Mouse (Mus musculus): ENCODE results near the gene Mad2l1. TPM values are rescaled to one million over a fixed set of nuclear protein-coding genes. Genes with fewer than 3 reads are reported as not detected.

The Mad2l1 gene
- 3.2 and 6.1 TPM in 2 replicates for polyA plus RNA-seq (2012; rRNA removed)

DNA sequence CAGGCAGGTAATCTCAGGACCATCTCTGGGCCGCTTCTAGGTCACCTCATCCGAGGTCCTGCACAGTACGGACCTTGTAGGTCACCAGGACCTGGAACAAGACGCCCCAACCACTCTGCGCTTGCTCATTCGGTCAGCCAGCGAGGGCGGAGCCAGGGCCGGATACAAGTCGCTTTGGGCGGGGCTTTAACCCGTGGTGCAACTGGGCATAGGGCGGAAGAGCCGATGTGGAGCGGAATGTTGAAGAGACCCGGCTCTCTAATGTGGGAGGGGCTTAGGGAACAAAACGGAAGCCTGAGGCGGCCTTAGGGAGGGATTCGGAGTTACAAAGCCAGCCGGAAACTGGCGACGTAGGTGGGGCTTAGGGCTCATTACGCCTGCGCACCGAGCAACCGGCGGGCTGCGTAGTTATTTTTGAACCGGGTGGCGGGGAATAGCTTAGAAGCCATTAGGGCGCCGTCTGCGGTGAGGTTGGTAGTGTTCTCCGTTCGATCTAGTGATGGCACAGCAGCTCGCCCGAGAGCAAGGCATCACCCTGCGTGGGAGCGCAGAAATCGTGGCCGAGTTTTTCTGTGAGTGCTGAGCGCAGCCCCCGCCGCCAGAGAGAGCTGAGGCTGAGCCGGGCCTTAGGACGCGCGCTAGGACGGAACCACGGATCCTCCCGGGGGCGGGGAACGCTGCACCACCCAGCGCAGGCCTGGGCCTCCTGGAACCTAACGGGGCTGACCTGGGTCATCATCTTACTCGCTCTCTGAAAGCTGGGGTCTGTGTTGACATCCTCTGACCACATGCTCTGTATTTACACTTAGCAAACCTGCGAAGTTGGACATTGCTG lies at the start of gene Mad2l1:
Mad2l1 (plus strand) TSS at position 363 of the 835 bp plus-strand sequence.

DNA sequence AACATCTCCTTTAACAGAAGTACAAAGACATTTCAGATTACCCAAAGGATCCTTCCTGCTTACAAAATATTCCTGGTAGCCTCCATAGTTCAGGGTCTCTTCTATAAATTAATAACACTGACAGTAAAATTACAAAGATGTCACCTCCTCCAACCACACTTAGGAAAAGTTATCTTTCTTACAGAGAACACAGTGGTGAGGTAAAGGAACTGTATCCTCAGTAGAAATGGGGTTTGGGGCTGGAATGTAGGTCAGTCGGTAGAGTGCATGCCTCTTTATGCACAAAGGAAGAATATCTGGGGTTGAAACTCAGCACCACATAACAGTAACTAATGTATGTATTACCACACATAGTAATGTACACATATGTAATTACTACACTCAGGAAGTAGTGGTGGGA lies 24.8 kb downstream of the Mad2l1 start, which contains the start of gene Vmn1r32:
Vmn1r32 (minus strand) TSS at position 101 of the 400 bp plus-strand sequence.

Other genes starting within 250 kb of the Mad2l1 start
- gene Vmn1r32, start 24.7 kb downstream of the Mad2l1 start, polyA plus RNA-seq (2012; rRNA removed) = not detected in 2 replicates
- not detected in 2 replicates for gene Vmn1r33, start 82.9 kb downstream of the Mad2l1 start, polyA plus RNA-seq (2012; rRNA removed)
- not detected in 2 replicates for gene Vmn1r34, start 108.5 kb downstream of the Mad2l1 start, polyA plus RNA-seq (2012; rRNA removed)
- not detected in 2 replicates for gene Vmn1r35, start 150.5 kb downstream of the Mad2l1 start, polyA plus RNA-seq (2012; rRNA removed)
- gene Vmn1r36, start 183.8 kb downstream of the Mad2l1 start, polyA plus RNA-seq (2012; rRNA removed) = not detected in 2 replicates
- gene Vmn1r37, start 194.0 kb downstream of the Mad2l1 start, polyA plus RNA-seq (2012; rRNA removed) = not detected in 2 replicates
- not detected in 2 replicates for gene Vmn1r38, start 247.2 kb downstream of the Mad2l1 start, polyA plus RNA-seq (2012; rRNA removed)

All from ovary, adult 2 months (tissue).